Mouse (Mus musculus) megakaryocyte-erythroid progenitor cell, adult 5 weeks (primary cell): ENCODE data around the gene Dync2h1. TPM values are rescaled to one million over a fixed set of nuclear protein-coding genes. Genes with fewer than 3 reads are reported as not detected.

Experiments
- polyA plus RNA-seq: library from polyadenylated mRNA; stranded (reverse); fragments of >175 nt; gene quantifications from 2 replicates; pipeline ENCODE4 v1.2.3, GENCODE M21; 2012

The Dync2h1 gene
- 0.06 and 0.30 TPM in 2 replicates for polyA plus RNA-seq

GRCm38 (mm10) chr9:7184172-7184896 lies at the start of gene Dync2h1, which contains the start of gene Dcun1d5:
TSS of gene Dync2h1 (minus strand) at chr9:7184446.
TSS of gene Dcun1d5 (plus strand) at chr9:7184520.

Other genes starting within 250 kb of the Dync2h1 start
- 123 and 126 TPM in 2 replicates for gene Dcun1d5, start 74 bp upstream of the Dync2h1 start, polyA plus RNA-seq
- 0.05 TPM in 1 of 2 replicates, not detected in the other for gene Mmp13, start 88.1 kb upstream of the Dync2h1 start, polyA plus RNA-seq
- not detected in 2 replicates for gene Mmp12, start 159.9 kb upstream of the Dync2h1 start, polyA plus RNA-seq
- not detected in 2 replicates for gene Mmp1b, start 203.6 kb upstream of the Dync2h1 start, polyA plus RNA-seq